Mouse (Mus musculus) cerebellum, adult 2 months (tissue): ENCODE results near the gene Rhd.

ENCODE experiments used
- CTCF ChIP-seq: fragments of 200-500 bp; IDR thresholded peaks from 2 replicates; pipeline ENCODE4 v1.5.1; 2011; ENCODE audit warnings: low read depth, mild to moderate bottlenecking, control low read depth, low read length, moderate library complexity, borderline replicate concordance; ENCODE audit not compliant: insufficient read depth
- POLR2A ChIP-seq: fragments of 200-500 bp; IDR thresholded peaks from 2 replicates; pipeline ENCODE4 v1.6.1; 2011; ENCODE audit warnings: low read length, control low read depth, borderline replicate concordance; ENCODE audit not compliant: insufficient read depth

DNA sequence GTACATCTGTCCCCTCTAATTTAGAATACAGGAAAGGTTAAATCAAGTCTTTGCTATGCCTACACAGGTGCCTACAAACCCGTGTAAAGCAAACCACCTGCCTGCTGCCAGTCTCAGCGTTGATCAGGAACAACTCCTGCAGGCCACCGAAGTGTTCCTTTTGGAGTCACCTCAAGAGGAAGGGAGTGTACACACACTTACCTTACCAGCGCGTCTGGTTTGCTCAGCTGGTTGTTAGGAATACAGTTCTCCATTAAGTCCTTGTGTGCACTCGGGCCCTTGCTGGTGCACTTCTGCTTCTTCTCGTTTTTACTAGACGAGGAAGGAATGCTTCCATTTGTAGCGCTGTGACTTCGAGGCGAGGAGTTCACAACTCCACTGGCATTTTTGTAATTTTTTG lies 36.5 kb upstream of the Rhd start:
- no peak for TF ChIP-seq CTCF
- no peak for TF ChIP-seq POLR2A
